Mouse (Mus musculus) limb, embryonic 15.5 days (tissue): Measurements from ENCODE around the gene H2-DMb2. TPM values are rescaled to one million over a fixed set of nuclear protein-coding genes. Genes with fewer than 3 reads are reported as not detected.

Experiments
- ATAC-seq: fragments of 200-750 bp; cut with Nextera tagmentation; 2 replicates; pipeline ENCODE4 v1.8.0; 2017; ENCODE audit warnings: low read depth, moderate TSS enrichment; ENCODE audit not compliant: insufficient number of reproducible peaks, low FRiP score, low TSS enrichment
- H3K27ac ChIP-seq: fragments of 300-500 bp; sonication (generic); 2 replicates; pipeline ENCODE4 v1.5.1; 2015; ENCODE audit warnings: moderate library complexity, mild to moderate bottlenecking, inconsistent platforms
- H3K27me3 ChIP-seq: fragments of 300-500 bp; sonication (generic); 2 replicates; pipeline ENCODE4 v1.6.1; 2015; ENCODE audit warnings: inconsistent platforms
- H3K36me3 ChIP-seq: fragments of 300-500 bp; sonication (generic); 2 replicates; pipeline ENCODE4 v1.6.1; 2015; ENCODE audit warnings: inconsistent platforms
- H3K4me1 ChIP-seq: fragments of 300-500 bp; sonication (generic); 2 replicates; pipeline ENCODE4 v1.6.1; 2015; ENCODE audit warnings: inconsistent platforms
- H3K4me2 ChIP-seq: fragments of 300-500 bp; sonication (generic); 2 replicates; pipeline ENCODE4 v1.6.1; 2015; ENCODE audit warnings: mild to moderate bottlenecking, inconsistent platforms
- H3K4me3 ChIP-seq: fragments of 300-500 bp; sonication (generic); 2 replicates; pipeline ENCODE4 v1.5.1; 2015; ENCODE audit warnings: mild to moderate bottlenecking, inconsistent platforms
- H3K9ac ChIP-seq: fragments of 300-500 bp; sonication (generic); 2 replicates; pipeline ENCODE4 v1.6.1; 2015; ENCODE audit warnings: inconsistent platforms
- H3K9me3 ChIP-seq: fragments of 300-500 bp; sonication (generic); 2 replicates; pipeline ENCODE4 v1.6.1; 2016; ENCODE audit warnings: inconsistent platforms
- WGBS: fragments of 180-500 bp; shearing (Covaris S2); methylation state at CpG from one replicate; pipeline ENCODE4 v1.1.7; 2015; 5-methylcytosine and 5-hydroxymethylcytosine counted together
- polyA plus RNA-seq: library from polyadenylated mRNA; unstranded; fragments of >200 nt; fragmentation: Nextera tagmentation; extraction: Ambion mirVana; gene quantifications from 2 replicates; pipeline ENCODE4 v1.2.1, GENCODE M21; 2015

The H2-DMb2 gene
- polyA plus RNA-seq, 1 experiment from 2014 or later = 0.38 TPM

DNA sequence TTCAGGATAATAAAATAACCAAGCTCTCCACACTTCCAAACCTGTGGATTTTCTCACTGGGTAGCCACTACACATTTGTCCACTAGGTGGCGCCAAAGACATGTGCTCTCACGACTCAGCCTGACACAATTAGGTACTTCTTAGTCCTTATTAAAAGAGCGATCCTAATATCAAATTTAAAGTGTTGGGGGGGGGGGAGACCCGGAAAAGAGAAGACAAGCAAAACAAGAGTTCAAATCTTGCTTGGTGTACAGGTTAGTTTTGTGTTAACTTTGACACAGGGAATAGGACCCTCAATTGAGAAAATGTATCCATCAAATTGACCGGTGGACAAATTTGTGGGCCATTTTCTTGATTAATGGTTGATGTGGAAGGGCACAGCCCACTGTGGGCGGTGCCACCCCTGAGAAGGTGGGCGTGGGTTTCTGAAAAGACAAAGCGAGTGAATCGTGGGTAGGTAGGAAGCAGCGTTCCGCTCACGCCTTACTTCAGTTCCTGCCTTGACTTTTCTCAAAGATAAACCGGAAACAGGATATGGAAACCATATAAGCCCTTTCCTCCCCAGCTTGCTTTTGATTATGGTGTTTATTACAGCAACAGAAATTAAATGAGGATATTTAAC lies 27.9 kb downstream of the H2-DMb2 start:
- 38% methylated on average over 13 of the region's 13 CpGs for WGBS
- Histone ChIP-seq H3K27me3 (0 out of 2 replicates have a peak, but pooled peaks cover 9% of the 10 kb centered on the region), H3K9ac (no peak overlapping the region), H3K9me3 (no peaks in the 10 kb centered on the region), H3K4me2 (no peak overlapping the region), H3K27ac (no peak overlapping the region), H3K4me3 (no peak overlapping the region), H3K36me3 (no peaks in the 10 kb centered on the region), H3K4me1 (no peaks in the 10 kb centered on the region)
- ATAC-seq = no peak

DNA sequence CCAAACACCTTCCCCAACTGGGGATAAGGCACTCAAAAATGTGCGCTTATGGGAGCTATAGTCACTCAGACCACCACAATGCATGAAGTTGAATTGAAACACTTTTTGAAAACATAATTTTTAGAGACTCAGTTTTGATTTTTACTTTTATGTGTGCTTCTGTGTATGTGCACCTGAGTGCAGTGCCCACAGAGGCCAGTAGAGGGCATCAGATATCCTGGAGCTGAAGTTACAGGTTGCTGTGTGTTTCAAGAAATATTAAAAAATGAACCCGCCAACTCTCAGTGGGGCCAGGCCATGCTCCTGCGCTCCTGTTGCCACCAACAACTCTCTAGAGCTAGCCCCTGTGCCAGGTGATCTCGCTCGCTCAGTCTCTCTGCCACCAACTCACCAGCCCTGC lies 29.4 kb downstream of the H2-DMb2 start:
- Histone ChIP-seq H3K4me2 (no peak overlapping the region), H3K4me1 (no peaks in the 10 kb centered on the region), H3K27ac (no peak overlapping the region), H3K4me3 (no peak overlapping the region), H3K36me3 (no peaks in the 10 kb centered on the region), H3K9ac (no peak overlapping the region), H3K27me3 (peaks cover 9% of the 10 kb centered on the region; the same call in 1 of the 2 replicates), H3K9me3 (no peaks in the 10 kb centered on the region)
- no peak for ATAC-seq
- 92% methylated on average over 5 of the region's 5 CpGs for WGBS

DNA sequence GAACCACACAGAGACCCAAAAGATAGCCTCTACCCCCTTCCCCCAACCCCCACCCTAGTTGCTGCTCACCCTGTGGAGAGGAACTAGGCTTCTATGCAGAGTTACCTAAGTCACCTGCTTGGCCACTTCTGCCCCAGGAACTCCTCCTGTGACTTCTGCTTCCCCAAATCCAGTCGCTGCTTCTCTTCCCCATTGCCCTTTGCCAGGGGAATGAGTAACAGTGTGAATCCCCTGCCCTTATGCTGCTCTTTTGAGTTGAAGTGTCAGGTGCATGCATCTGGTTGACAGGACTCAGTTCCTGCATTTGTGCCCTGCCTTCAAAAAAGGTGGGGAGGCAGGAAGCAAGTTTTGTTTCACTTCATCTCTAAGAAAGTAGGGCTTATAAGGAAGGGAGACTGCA lies 31.0 kb downstream of the H2-DMb2 start:
- no peak for ATAC-seq
- Histone ChIP-seq H3K27me3 (peaks cover 9% of the 10 kb centered on the region; the same call in 1 of the 2 replicates), H3K27ac (no peak overlapping the region), H3K4me2 (no peak overlapping the region), H3K9ac (no peak overlapping the region), H3K36me3 (no peaks in the 10 kb centered on the region), H3K4me1 (no peaks in the 10 kb centered on the region), H3K9me3 (no peaks in the 10 kb centered on the region), H3K4me3 (no peak overlapping the region)
- WGBS = 50% methylated on average over 1 of the region's 1 CpGs

DNA sequence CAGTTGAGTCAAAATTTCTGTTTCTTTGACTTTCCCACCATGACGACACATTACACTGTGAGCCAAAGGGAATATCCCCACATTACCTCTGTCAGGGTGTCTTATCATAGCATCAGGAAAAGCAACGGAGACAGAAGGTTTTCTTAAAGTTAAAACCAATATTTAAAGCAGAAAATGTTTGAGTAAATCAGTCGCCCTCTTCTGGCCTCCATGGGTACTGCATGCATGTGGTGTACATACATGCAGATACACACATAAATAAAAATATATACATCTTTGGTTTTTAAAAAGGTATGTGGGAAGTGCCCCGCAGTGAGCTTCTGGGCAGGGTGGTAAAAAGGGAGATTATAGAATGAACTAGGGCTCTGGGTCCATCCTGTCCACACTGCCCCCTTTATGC lies 34.1 kb downstream of the H2-DMb2 start:
- H3K9ac ChIP-seq = no peak overlapping the region
- ATAC-seq = no peak
- 75% methylated on average over 4 of the region's 4 CpGs for WGBS

DNA sequence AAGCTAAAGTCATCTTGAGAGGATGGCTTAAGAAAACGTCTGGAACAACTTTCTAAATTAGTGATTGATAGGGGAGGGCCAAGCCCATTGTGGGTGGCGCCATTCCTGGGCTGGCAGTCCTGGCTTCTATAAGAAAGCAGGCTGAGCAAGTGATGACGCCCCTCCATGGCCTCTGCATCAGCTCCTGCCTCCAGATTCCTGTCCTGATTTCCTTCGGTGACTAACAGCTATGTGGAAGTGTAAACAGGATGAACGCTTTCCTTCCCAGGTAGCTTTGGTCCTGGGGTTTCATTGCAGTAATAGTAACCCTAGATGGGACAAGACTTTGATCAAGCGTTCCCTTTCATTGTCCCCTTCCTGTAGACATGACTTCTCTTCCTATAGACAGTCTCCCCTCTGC lies 35.9 kb downstream of the H2-DMb2 start:
- no peak for ATAC-seq
- no peak overlapping the region for H3K4me2 ChIP-seq
- no peaks in the 10 kb centered on the region for H3K4me1 ChIP-seq
- no peak overlapping the region for H3K9ac ChIP-seq
- H3K27me3 ChIP-seq = peaks cover 10% of the 10 kb centered on the region
- 52% methylated on average over 6 of the region's 6 CpGs for WGBS
- H3K36me3 ChIP-seq = no peaks in the 10 kb centered on the region
- H3K9me3 ChIP-seq = no peaks in the 10 kb centered on the region
- H3K4me3 ChIP-seq = no peak overlapping the region
- H3K27ac ChIP-seq = no peak overlapping the region

More for the DNA sequence above, 34.1 kb downstream of the H2-DMb2 start:
- H3K36me3 ChIP-seq = no peaks in the 10 kb centered on the region
- no peak overlapping the region for H3K4me2 ChIP-seq
- H3K4me3 ChIP-seq = no peak overlapping the region
- H3K27me3 ChIP-seq = peaks cover 3% of the 10 kb centered on the region; the same call in 1 of the 2 replicates
- no peak overlapping the region for H3K27ac ChIP-seq
- no peaks in the 10 kb centered on the region for H3K9me3 ChIP-seq
- H3K4me1 ChIP-seq = no peaks in the 10 kb centered on the region

DNA sequence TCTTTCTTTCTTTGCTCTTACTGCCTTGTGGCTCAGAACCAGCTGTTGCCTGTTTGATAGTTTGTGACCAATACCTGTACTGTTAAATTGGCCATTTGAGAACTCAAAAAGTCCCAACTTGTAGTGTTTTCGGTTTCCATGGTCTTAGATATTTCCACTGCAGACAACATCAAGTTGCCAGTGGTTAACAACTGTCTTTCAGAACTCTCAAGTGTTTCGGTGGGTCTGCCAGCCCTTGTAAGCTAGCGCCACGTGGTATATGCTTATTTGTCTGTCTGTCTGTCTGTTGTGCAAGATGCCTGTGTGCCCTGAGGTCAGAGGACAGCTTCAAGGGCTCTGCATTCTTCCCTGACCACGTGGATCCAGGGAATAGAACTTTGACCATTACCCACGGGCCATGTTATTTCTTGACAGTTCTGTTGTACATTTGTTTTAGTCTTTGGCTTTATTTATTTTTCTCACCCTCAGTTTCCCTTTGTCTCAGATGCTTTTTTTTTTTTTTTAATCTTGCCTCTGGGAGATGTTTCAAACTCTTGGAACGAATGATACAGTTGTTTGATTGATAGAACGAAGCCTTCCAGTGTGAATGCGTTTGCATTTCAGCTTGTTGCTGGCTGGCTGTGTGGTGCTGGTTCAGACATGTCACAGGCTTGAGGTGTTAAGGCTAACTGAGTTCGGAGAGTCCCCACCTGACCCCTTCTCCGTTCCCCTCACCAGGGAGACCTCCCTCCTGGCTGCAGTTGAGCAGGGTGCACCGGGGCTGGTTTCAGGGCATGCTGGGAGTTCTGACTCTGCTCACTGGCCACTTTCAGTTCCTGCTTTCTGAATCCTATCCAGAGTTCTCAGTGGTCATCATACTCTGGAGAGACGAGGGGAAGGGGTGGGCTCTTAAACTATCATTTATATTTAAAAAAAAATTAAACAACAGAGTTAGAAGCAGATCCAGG lies 37.1 kb downstream of the H2-DMb2 start:
- no peak overlapping the region for H3K27ac ChIP-seq
- 61% methylated on average over 13 of the region's 13 CpGs for WGBS
- no peaks in the 10 kb centered on the region for H3K36me3 ChIP-seq
- no peak for ATAC-seq
- no peak overlapping the region for H3K4me3 ChIP-seq
- no peaks in the 10 kb centered on the region for H3K4me1 ChIP-seq
- H3K4me2 ChIP-seq = no peak overlapping the region
- peaks cover 12% of the 10 kb centered on the region for H3K27me3 ChIP-seq
- no peak overlapping the region for H3K9ac ChIP-seq
- no peaks in the 10 kb centered on the region for H3K9me3 ChIP-seq

DNA sequence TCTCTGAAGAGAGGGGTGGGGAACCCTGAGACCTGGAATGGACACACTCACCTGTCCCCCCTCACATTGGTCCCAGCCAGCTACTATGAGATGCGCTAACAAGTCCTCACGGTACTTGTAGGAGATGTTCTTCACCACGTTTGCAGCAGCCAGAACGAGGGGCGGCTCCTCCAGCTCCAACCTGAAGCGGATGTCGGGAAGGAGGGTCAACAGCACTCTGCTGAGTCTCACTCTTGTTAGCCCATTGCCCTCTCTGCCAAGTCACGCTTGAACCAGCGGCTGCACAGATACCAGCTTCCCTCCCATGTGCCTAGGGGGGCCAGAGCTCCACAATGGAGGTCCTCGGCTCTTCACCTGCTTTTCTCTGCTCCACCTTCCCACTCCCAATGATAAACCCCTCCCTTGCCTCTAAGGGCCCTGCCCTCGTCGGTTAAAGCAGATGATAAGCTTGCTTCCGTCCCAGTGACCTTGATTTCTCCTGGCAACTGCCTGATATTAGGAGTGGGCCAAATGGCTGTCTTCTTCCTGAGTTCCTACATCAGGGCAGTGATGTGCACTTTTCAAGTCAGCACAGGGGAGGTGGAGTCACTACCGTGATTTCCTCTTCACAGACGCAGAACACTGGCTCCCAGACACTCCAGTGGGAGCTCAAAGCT lies 40.6 kb downstream of the H2-DMb2 start:
- H3K27ac ChIP-seq = no peak overlapping the region
- H3K36me3 ChIP-seq = no peaks in the 10 kb centered on the region
- no peaks in the 10 kb centered on the region for H3K9me3 ChIP-seq
- no peak overlapping the region for H3K9ac ChIP-seq
- no peak overlapping the region for H3K4me2 ChIP-seq
- H3K4me1 ChIP-seq = peaks cover 15% of the 10 kb centered on the region
- 72% methylated on average over 15 of the region's 15 CpGs for WGBS
- no peak overlapping the region for H3K4me3 ChIP-seq
- no peak for ATAC-seq
- H3K27me3 ChIP-seq = peaks cover 35% of the 10 kb centered on the region

DNA sequence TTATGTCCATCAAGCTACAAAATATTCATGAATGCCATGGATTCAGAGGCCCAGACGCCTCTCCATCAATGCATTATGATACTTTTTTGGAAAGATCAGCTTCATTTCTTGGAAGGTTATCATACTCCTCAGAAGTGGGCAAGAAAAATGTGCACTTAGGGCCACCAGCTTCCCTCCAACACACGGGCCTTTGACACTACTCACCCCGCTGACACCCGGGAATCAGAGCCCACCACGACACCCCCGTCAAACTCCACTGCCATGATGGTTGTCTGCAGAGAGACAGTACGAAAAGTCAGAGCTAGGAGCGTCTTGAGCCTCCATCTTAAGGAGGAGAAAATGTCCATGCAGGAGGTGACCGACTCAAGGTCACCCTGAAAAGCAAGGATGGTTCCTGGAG lies 42.4 kb downstream of the H2-DMb2 start:
- Histone ChIP-seq H3K9me3 (no peaks in the 10 kb centered on the region), H3K27me3 (peaks cover 52% of the 10 kb centered on the region), H3K4me2 (no peak overlapping the region), H3K4me3 (no peak overlapping the region), H3K9ac (no peak overlapping the region), H3K36me3 (no peaks in the 10 kb centered on the region), H3K4me1 (peaks cover 15% of the 10 kb centered on the region), H3K27ac (no peak overlapping the region)
- ATAC-seq = no peak
- WGBS = 90% methylated on average over 9 of the region's 9 CpGs

DNA sequence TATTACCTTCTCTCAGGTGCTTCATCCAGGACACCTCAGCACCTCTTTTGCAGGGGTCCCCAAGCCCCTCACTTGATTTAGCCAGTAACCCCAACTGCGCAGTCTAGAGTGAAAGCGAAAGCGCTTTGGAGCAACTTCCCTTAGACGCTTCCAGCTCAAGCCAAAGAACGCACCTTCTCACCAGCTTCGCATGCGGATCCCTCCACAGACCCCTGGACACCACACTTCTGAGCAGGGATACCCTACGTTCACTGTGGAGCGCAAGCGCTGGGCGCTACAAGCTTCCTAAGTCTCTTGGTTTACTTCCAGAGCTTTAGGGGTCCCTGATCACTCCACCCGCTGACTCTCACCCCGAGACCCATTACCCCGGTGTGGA lies 43.8 kb downstream of the H2-DMb2 start:
- Histone ChIP-seq H3K9me3 (no peaks in the 10 kb centered on the region), H3K9ac (no peak overlapping the region), H3K4me2 (peak overlapping the region; percentile 93), H3K27ac (no peak overlapping the region), H3K27me3 (peaks cover 63% of the 10 kb centered on the region), H3K36me3 (no peaks in the 10 kb centered on the region), H3K4me1 (peaks cover 15% of the 10 kb centered on the region), H3K4me3 (peak overlapping the region; percentile 50)
- ATAC-seq = no peak
- WGBS = 3% methylated on average over 14 of the region's 14 CpGs

DNA sequence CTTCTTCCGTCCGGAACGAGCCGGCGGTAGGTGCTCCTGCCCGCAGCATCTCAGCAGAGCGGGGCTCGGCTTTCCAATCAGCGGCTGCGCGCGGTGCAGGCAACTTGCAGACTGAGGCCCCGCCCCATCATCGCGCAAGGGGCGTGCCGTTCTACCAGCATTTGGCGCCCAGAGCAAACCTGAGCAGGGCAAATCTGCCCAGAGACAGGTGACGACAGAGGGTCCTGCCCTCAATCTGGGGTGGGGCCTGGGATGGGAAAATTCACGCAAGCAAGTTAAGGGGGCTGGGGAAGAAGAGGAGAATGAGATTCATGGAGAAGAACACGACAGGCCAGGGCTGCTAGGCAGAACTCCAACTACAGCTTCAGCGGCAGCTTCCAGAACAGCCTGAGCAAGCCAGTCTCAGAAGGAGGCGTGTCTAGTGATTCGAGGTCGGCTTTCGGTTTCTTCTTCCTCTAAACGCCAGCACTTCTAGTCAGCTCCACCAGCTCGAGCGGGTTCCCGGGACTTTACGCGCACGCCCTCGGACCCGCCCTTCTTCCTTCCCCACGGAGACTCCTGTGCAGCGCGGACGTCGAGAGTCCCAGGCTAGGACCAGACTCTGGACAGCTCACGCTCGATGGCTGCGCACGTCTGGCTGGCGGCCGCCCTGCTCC lies 44.3 kb downstream of the H2-DMb2 start, which contains the start of the genes Tap1 and Psmb9:
Gene Tap1, plus strand, starts transcription at position 293 of the 656 bp plus-strand sequence.
Gene Psmb9, minus strand, starts transcription at position 504 of the 656 bp plus-strand sequence.
- no peaks in the 10 kb centered on the region for H3K9me3 ChIP-seq
- H3K4me1 ChIP-seq = peaks cover 15% of the 10 kb centered on the region
- peak within 1 kb of the TSS; percentile 93 for H3K4me2 ChIP-seq
- peak within 1 kb of the TSS; percentile 60 for H3K9ac ChIP-seq
- peak within 1 kb of the TSS; percentile 83 for H3K27ac ChIP-seq
- under 1% methylated on average over 46 of the region's 46 CpGs for WGBS
- H3K27me3 ChIP-seq = peaks cover 68% of the 10 kb centered on the region
- peak; percentile 93 for ATAC-seq
- peak within 1 kb of the TSS; percentile 50 for H3K4me3 ChIP-seq
- H3K36me3 ChIP-seq = no peaks in the 10 kb centered on the region

DNA sequence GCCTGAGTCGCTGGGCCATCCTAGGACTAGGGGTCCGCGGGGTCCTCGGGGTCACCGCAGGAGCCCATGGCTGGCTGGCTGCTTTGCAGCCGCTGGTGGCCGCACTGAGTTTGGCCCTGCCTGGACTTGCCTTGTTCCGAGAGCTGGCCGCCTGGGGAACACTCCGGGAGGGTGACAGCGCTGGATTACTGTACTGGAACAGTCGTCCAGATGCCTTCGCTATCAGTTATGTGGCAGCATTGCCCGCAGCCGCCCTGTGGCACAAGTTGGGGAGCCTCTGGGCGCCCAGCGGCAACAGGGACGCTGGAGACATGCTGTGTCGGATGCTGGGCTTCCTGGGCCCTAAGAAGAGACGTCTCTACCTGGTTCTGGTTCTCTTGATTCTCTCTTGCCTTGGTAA lies 44.9 kb downstream of the H2-DMb2 start:
- Histone ChIP-seq H3K4me2 (peak overlapping the region; percentile 93), H3K4me3 (peak overlapping the region; percentile 50), H3K36me3 (no peaks in the 10 kb centered on the region), H3K9ac (peak overlapping the region; percentile 60), H3K9me3 (no peaks in the 10 kb centered on the region), H3K27me3 (peaks cover 75% of the 10 kb centered on the region), H3K27ac (peak overlapping the region; percentile 83), H3K4me1 (peaks cover 18% of the 10 kb centered on the region)
- ATAC-seq = no peak
- WGBS = 2% methylated on average over 20 of the region's 20 CpGs
